19 mouse cellular contexts compared by ENCODE assay signal in the genomic region with DNA sequence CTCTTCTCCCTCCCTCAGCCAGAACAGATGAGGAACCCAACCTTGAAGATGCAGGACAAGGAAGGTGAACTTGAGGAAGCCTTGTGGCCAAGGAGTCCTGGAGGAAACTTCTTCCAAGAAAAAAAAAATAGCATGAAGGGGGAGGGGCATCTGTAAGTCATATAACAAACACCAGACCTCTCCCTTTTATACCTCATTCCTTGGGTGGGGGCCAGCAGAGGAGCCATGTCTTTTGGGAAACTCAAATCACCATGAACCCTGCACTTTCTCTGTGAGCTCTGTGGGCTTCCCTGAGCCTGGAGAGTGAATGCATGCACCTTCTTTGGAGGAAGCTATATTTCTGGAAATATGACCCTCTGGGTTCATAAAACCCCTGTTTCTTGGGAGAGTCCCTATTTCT.
DNase-seq lines count a peak whose midpoint lies in the region; ATAC-seq and TF ChIP-seq lines count a peak whose summit lies in the region.
"Had no signal": no experiment of that assay in that cellular context is flagged by ENCODE, and none has a peak within 500 bp of the region (broad histone marks: within the 10 kb centered on the region; RNA-seq: fewer than 3 reads in every experiment).

No protein-coding gene starts in this region.

- H3K9ac ChIP-seq in heart, embryonic 13.5 days: 0 out of 2 replicates have a peak overlapping the region, but pooled peaks have one; percentile 10
- no peak overlapping the region for H3K9ac ChIP-seq in intestine, embryonic 14.5 days (ENCODE audit: low read length)
- no peak overlapping the region for H3K9ac ChIP-seq in intestine, postnatal 0 days (ENCODE audit: low read depth, low read length)
- H3K9ac ChIP-seq: midbrain, embryonic 12.5 days had no signal

- peaks cover 82% of the 10 kb centered on the region for H3K4me1 ChIP-seq in heart, embryonic 13.5 days
- peaks cover 49% of the 10 kb centered on the region for H3K4me1 ChIP-seq in intestine, embryonic 14.5 days (replicated peaks; ENCODE audit: control insufficient read depth, insufficient read depth, low read length)
- no peaks in the 10 kb centered on the region for H3K4me1 ChIP-seq in intestine, postnatal 0 days (replicated peaks; ENCODE audit: control insufficient read depth, insufficient read depth, low read length)
- H3K4me1 ChIP-seq in limb, embryonic 10.5 days: peaks cover 92% of the 10 kb centered on the region

- ATAC-seq in heart, embryonic 13.5 days (ENCODE audit: extremely low read depth, insufficient number of reproducible peaks, low FRiP score, low TSS enrichment): no peak
- ATAC-seq in intestine, embryonic 14.5 days (replicated peaks; ENCODE audit: low FRiP score, low TSS enrichment, low read depth): no peak
- ATAC-seq in intestine, postnatal 0 days: no peak
- ATAC-seq in granulocyte monocyte progenitor cell, adult 5-6 weeks (replicated peaks; ENCODE audit: poor library complexity, severe bottlenecking): no peak
- ATAC-seq: forebrain, embryonic 16.5 days; inflammation-experienced regulatory T-cells, adult 6 months had no signal

- peak overlapping the region; percentile 9; the same call in 1 of the 2 replicates for H3K4me2 ChIP-seq in heart, embryonic 13.5 days
- no peak overlapping the region for H3K4me2 ChIP-seq in intestine, embryonic 14.5 days (ENCODE audit: low read length)
- H3K4me2 ChIP-seq in intestine, postnatal 0 days (replicated peaks; ENCODE audit: low read depth): no peak overlapping the region
- H3K4me2 ChIP-seq: liver, embryonic 11.5 days; midbrain, embryonic 12.5 days had no signal

- no peaks in the 10 kb centered on the region for H3K9me3 ChIP-seq in heart, embryonic 13.5 days
- H3K9me3 ChIP-seq in intestine, embryonic 14.5 days (ENCODE audit: control insufficient read depth, low read length): no peaks in the 10 kb centered on the region
- H3K9me3 ChIP-seq in intestine, postnatal 0 days (ENCODE audit: control insufficient read depth): no peaks in the 10 kb centered on the region
- no peaks in the 10 kb centered on the region for H3K9me3 ChIP-seq in limb, embryonic 10.5 days (replicated peaks)
- H3K9me3 ChIP-seq: midbrain, embryonic 12.5 days had no signal

- peak overlapping the region; percentile 89 for H3K27ac ChIP-seq in heart, embryonic 13.5 days (replicated peaks)
- peak overlapping the region; percentile 48; the same call in 1 of the 2 replicates for H3K27ac ChIP-seq in intestine, embryonic 14.5 days (ENCODE audit: low read depth)
- no peak overlapping the region for H3K27ac ChIP-seq in intestine, postnatal 0 days (ENCODE audit: low read depth, low read length)
- peak overlapping the region; percentile 77 for H3K27ac ChIP-seq in limb, embryonic 10.5 days
- H3K27ac ChIP-seq: macrophage; midbrain, embryonic 12.5 days had no signal

- DNase-seq in heart, adult 9 months (ENCODE audit: low spot score in 2 of 2): no peak
- DNase-seq in intestine, embryonic 14.5 days (ENCODE audit: low spot score): no peak
- peak; percentile 23 for DNase-seq in NIH3T3 (ENCODE audit: low read depth)
- DNase-seq in limb, embryonic 10.5 days (ENCODE audit: low spot score): no peak
- no peak for DNase-seq in layer of hippocampus, postnatal 36 days
- DNase-seq: adrenal gland, postnatal 10 days; cerebellum, adult 11 months; cerebellum, postnatal 25 days; kidney, postnatal 4 days; lung, adult 2 months; thymus, adult 2 months had no signal

- no peaks in the 10 kb centered on the region for H3K36me3 ChIP-seq in heart, embryonic 13.5 days
- H3K36me3 ChIP-seq in intestine, embryonic 14.5 days (ENCODE audit: control insufficient read depth, insufficient read depth, low read length): no peaks in the 10 kb centered on the region
- H3K36me3 ChIP-seq in intestine, postnatal 0 days (ENCODE audit: control insufficient read depth, insufficient read depth): no peaks in the 10 kb centered on the region
- no peaks in the 10 kb centered on the region for H3K36me3 ChIP-seq in limb, embryonic 10.5 days
- H3K36me3 ChIP-seq: midbrain, embryonic 12.5 days had no signal

- H3K4me3 ChIP-seq in heart, embryonic 13.5 days: no peak overlapping the region
- H3K4me3 ChIP-seq in intestine, embryonic 14.5 days (ENCODE audit: low read depth, low read length): no peak overlapping the region
- H3K4me3 ChIP-seq in intestine, postnatal 0 days (ENCODE audit: low read depth, low read length): no peak overlapping the region
- H3K4me3 ChIP-seq in limb, embryonic 10.5 days: no peak overlapping the region
- H3K4me3 ChIP-seq: midbrain, embryonic 12.5 days had no signal

- H3K27me3 ChIP-seq in heart, embryonic 13.5 days (replicated peaks): no peaks in the 10 kb centered on the region
- H3K27me3 ChIP-seq in intestine, embryonic 14.5 days (replicated peaks; ENCODE audit: control insufficient read depth, insufficient read depth, low read length): peaks cover 8% of the 10 kb centered on the region
- H3K27me3 ChIP-seq in intestine, postnatal 0 days (replicated peaks; ENCODE audit: control insufficient read depth, insufficient read depth, low read length): no peaks in the 10 kb centered on the region; the same call in 1 of the 2 replicates
- H3K27me3 ChIP-seq in limb, embryonic 10.5 days (ENCODE audit: low read depth, poor library complexity, severe bottlenecking): peaks cover 93% of the 10 kb centered on the region

- no peak for TF ChIP-seq CTCF in intestine, postnatal 0 days (IDR thresholded peaks at IDR 0.05; ENCODE audit: low read depth)
